Mouse (Mus musculus) lung, embryonic 14.5 days (tissue): ENCODE data around the gene Usp54. TPM values are rescaled to one million over a fixed set of nuclear protein-coding genes. Genes with fewer than 3 reads are reported as not detected.
"Not testable (repeated sequence)": the region's sequence is repeated elsewhere in the genome, so short reads cannot be mapped to it uniquely, and the experiment has no call there.

Source experiments
- ATAC-seq: fragments of 200-750 bp; cut with Nextera tagmentation; 2 replicates; pipeline ENCODE4 v1.8.0; 2017; ENCODE audit warnings: mild to moderate bottlenecking, moderate TSS enrichment, moderate library complexity; ENCODE audit not compliant: insufficient read depth
- DNase-seq: peaks from one replicate; pipeline ENCODE4 v3.0.0-alpha.2; 2015
- H3K27ac ChIP-seq: fragments of 300-500 bp; sonication (generic); 2 replicates; pipeline ENCODE4 v1.5.1; 2014; ENCODE audit warnings: low read depth, mild to moderate bottlenecking, moderate library complexity
- H3K27me3 ChIP-seq: fragments of 300-500 bp; sonication (generic); 2 replicates; pipeline ENCODE4 v1.6.1; 2014; ENCODE audit warnings: low read length, control low read depth; ENCODE audit not compliant: insufficient read depth
- H3K36me3 ChIP-seq: fragments of 300-500 bp; sonication (generic); 2 replicates; pipeline ENCODE4 v1.6.1; 2014; ENCODE audit warnings: control low read depth; ENCODE audit not compliant: insufficient read depth
- H3K4me1 ChIP-seq: fragments of 300-500 bp; sonication (generic); 2 replicates; pipeline ENCODE4 v1.6.1; 2014; ENCODE audit warnings: antibody characterized with exemption, control low read depth; ENCODE audit not compliant: insufficient read depth
- H3K4me2 ChIP-seq: fragments of 300-500 bp; sonication (generic); 2 replicates; pipeline ENCODE4 v1.6.1; 2014; ENCODE audit warnings: mild to moderate bottlenecking
- H3K4me3 ChIP-seq: fragments of 300-500 bp; sonication (generic); 2 replicates; pipeline ENCODE4 v1.5.1; 2014; ENCODE audit warnings: low read depth, low read length
- H3K9ac ChIP-seq: fragments of 300-500 bp; sonication (generic); 2 replicates; pipeline ENCODE4 v1.6.1; 2014
- H3K9me3 ChIP-seq: fragments of 300-500 bp; sonication (generic); 2 replicates; pipeline ENCODE4 v1.6.1; 2016; ENCODE audit warnings: low read depth, low read length, control low read depth
- CTCF ChIP-seq: IDR thresholded peaks from 2 replicates; pipeline ENCODE4 v1.5.1; 2016; ENCODE audit warnings: antibody characterized with exemption, low read depth
- WGBS: fragments of 180-500 bp; shearing (Covaris S2); extraction: QIAGEN DNeasy Blood & Tissue Kit; methylation state at CpG from one replicate; pipeline ENCODE4 v1.1.7; 2014; 5-methylcytosine and 5-hydroxymethylcytosine counted together
- polyA plus RNA-seq: library from polyadenylated mRNA; unstranded; fragments of >200 nt; fragmentation: Nextera tagmentation; extraction: Ambion mirVana; gene quantifications from 2 replicates; pipeline ENCODE4 v1.2.1, GENCODE M21; 2014

Gene Usp54
- polyA plus RNA-seq, 1 experiment from 2014 or later: 10.0 TPM

DNA sequence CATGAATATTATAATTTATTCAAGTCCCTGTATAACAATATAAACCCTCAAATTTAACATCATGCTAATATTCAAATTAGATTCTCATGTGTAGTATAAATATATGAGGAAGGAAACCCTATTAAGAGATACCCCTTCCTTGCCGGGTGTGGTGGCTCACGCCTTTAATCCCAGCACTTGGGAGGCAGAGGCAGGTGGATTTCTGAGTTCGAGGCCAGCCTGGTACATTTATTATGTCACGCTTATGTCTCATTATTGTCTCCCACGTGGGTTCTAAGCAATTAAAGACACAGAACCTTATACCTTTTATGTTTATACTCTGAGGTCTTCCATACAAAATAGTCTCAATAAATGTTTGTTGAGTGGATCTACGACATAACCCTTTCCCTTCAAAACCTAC, 2.2 kb downstream of the Usp54 start:
- Histone ChIP-seq H3K4me3 (no peak overlapping the region), H3K27me3 (no peaks in the 10 kb centered on the region), H3K36me3 (no peaks in the 10 kb centered on the region), H3K4me1 (0 out of 2 replicates have a peak, but pooled peaks cover 2% of the 10 kb centered on the region), H3K4me2 (no peak overlapping the region), H3K9me3 (no peaks in the 10 kb centered on the region), H3K27ac (no peak overlapping the region), H3K9ac (no peak overlapping the region)
- DNase-seq: no peak
- 89% methylated on average over 6 of the region's 6 CpGs for WGBS
- no peak for TF ChIP-seq CTCF
- ATAC-seq: no peak

GRCm38 (mm10) chr14:20637818-20638574, 2.9 kb downstream of the Usp54 start:
- WGBS: 67% methylated on average over 2 of the region's 2 CpGs
- DNase-seq (no peak), ATAC-seq (no peak)
- Histone ChIP-seq H3K9ac (no peak overlapping the region), H3K4me2 (no peak overlapping the region), H3K27ac (no peak overlapping the region), H3K36me3 (no peaks in the 10 kb centered on the region), H3K4me1 (0 out of 2 replicates have a peak, but pooled peaks cover 2% of the 10 kb centered on the region), H3K4me3 (no peak overlapping the region), H3K27me3 (no peaks in the 10 kb centered on the region), H3K9me3 (no peaks in the 10 kb centered on the region)
- TF ChIP-seq CTCF: no peak

- H3K9me3 ChIP-seq, H3K27ac ChIP-seq, H3K4me1 ChIP-seq, H3K9ac ChIP-seq, H3K36me3 ChIP-seq, DNase-seq, H3K4me2 ChIP-seq, H3K27me3 ChIP-seq, ATAC-seq, H3K4me3 ChIP-seq: not testable (repeated sequence)
- 85% methylated on average over 3 of the region's 3 CpGs for WGBS
These were observed 3.9 kb downstream of the Usp54 start for GRCm38 (mm10) chr14:20636968-20637367.

- H3K27ac ChIP-seq: no peak overlapping the region
- no peaks in the 10 kb centered on the region for H3K36me3 ChIP-seq
- DNase-seq (no peak), ATAC-seq (no peak)
- 82% methylated on average over 2 of the region's 2 CpGs for WGBS
- no peak overlapping the region for H3K4me2 ChIP-seq
- no peaks in the 10 kb centered on the region for H3K4me1 ChIP-seq
- H3K27me3 ChIP-seq: no peaks in the 10 kb centered on the region
- TF ChIP-seq CTCF: no peak
- H3K9me3 ChIP-seq: no peaks in the 10 kb centered on the region
- no peak overlapping the region for H3K9ac ChIP-seq
- no peak overlapping the region for H3K4me3 ChIP-seq
These were observed 5.3 kb downstream of the Usp54 start for GRCm38 (mm10) chr14:20635546-20635945.

DNA sequence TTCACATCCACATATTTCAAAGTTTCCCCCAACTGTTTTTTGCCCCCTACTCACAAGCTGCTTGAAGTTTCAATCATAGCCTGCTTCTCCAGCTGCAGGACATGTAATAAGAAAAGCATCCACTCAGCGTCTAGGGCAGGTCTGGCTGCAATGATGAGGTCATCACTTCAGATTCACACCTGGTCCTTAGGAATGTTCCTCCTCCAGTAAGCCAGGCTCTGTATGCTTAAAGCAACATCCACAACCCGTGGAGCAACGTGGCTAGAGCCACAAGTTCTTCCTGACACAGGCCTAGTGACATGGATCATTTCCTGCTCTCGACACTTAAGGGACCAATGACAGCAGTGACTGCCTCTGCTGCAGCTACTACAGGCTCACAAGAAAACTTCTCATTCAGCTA, 9.6 kb downstream of the Usp54 start:
- no peak overlapping the region for H3K27ac ChIP-seq
- 32% methylated on average over 4 of the region's 4 CpGs for WGBS
- ATAC-seq: peak; percentile 60; the same call in 1 of the 2 replicates
- no peaks in the 10 kb centered on the region for H3K27me3 ChIP-seq
- H3K4me2 ChIP-seq: no peak overlapping the region
- TF ChIP-seq CTCF: no peak
- no peak overlapping the region for H3K9ac ChIP-seq
- DNase-seq: peak; percentile 50
- H3K4me3 ChIP-seq: no peak overlapping the region
- H3K4me1 ChIP-seq: no peaks in the 10 kb centered on the region
- H3K36me3 ChIP-seq: no peaks in the 10 kb centered on the region
- H3K9me3 ChIP-seq: no peaks in the 10 kb centered on the region

DNA sequence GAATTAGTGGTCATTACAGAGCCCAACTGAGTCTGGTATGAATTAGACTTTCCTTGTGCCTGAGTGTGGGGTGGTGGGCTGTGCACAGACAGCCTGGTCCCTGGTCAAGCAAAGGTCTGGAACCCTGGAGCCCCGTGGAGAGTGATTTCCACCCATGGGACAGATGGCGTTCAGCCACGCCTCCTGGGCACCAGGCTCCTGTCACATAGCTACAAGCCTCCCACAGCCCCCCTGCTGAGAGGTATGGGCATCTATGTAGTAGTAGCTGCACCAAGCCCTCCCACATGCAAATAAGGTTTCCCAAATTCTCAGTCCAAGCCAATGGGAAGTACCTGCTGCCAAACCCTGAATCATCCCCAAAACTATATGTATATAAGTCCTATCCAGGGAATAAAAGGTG, 13.9 kb downstream of the Usp54 start:
- no peak overlapping the region for H3K4me2 ChIP-seq
- no peaks in the 10 kb centered on the region for H3K9me3 ChIP-seq
- DNase-seq: no peak
- WGBS: 76% methylated on average over 3 of the region's 3 CpGs
- no peak for ATAC-seq
- H3K9ac ChIP-seq: no peak overlapping the region
- TF ChIP-seq CTCF: no peak
- no peak overlapping the region for H3K4me3 ChIP-seq
- no peak overlapping the region for H3K27ac ChIP-seq
- no peaks in the 10 kb centered on the region for H3K4me1 ChIP-seq
- H3K27me3 ChIP-seq: no peaks in the 10 kb centered on the region
- H3K36me3 ChIP-seq: no peaks in the 10 kb centered on the region

GRCm38 (mm10) chr14:20626447-20626846, 14.4 kb downstream of the Usp54 start:
- ATAC-seq: no peak
- Histone ChIP-seq H3K4me2 (no peak overlapping the region), H3K36me3 (no peaks in the 10 kb centered on the region), H3K27ac (no peak overlapping the region), H3K4me1 (no peaks in the 10 kb centered on the region), H3K4me3 (no peak overlapping the region), H3K9ac (no peak overlapping the region), H3K9me3 (no peaks in the 10 kb centered on the region), H3K27me3 (no peaks in the 10 kb centered on the region)
- WGBS: 79% methylated on average over 2 of the region's 2 CpGs
- DNase-seq: no peak
- TF ChIP-seq CTCF: no peak
